Mouse (Mus musculus) MEL (cell line): Measurements from ENCODE around the gene Hspa1a. TPM values are rescaled to one million over a fixed set of nuclear protein-coding genes. Genes with fewer than 3 reads are reported as not detected.

ENCODE experiments used
- DNase-seq: peaks from one replicate; pipeline ENCODE4 v3.0.0; 2011; ENCODE audit warnings: low read depth, low spot score
- H3K27ac ChIP-seq: 2 replicates; pipeline ENCODE4 v1.5.1; 2012; ENCODE audit warnings: low read depth, mild to moderate bottlenecking, control low read depth, low read length, moderate library complexity; ENCODE audit not compliant: control insufficient read depth
- H3K27me3 ChIP-seq, 2 experiments: fragments of 150-350 bp in 1 of 2; sonication (generic) in 1 of 2; 2 replicates each; pipeline ENCODE4 v1.6.1; 2012; ENCODE audit warnings: low read length in 2 of 2, mild to moderate bottlenecking in 2 of 2, improper control_type of control experiment in 1 of 2, moderate library complexity in 1 of 2; ENCODE audit not compliant: insufficient read depth in 2 of 2, control insufficient read depth in 1 of 2
- H3K36me3 ChIP-seq, 2 experiments: 2 replicates each; pipeline ENCODE4 v1.6.1; 2012 to 2014; ENCODE audit warnings: low read length in 2 of 2, improper control_type of control experiment in 1 of 2, inconsistent platforms in 1 of 2, mild to moderate bottlenecking in 1 of 2; ENCODE audit not compliant: insufficient read depth in 2 of 2, control insufficient read depth in 1 of 2
- H3K4me1 ChIP-seq, 2 experiments: fragments of 150-350 bp in 1 of 2; sonication (generic) in 1 of 2; 2 replicates each; pipeline ENCODE4 v1.6.1; 2012; ENCODE audit warnings: low read length in 2 of 2, improper control_type of control experiment in 1 of 2, mild to moderate bottlenecking in 1 of 2; ENCODE audit not compliant: insufficient read depth in 2 of 2, control insufficient read depth in 1 of 2
- H3K4me3 ChIP-seq, 2 experiments: fragments of 150-350 bp in 1 of 2; sonication (generic) in 1 of 2; 2 replicates each; pipeline ENCODE4 v1.5.1; 2012; ENCODE audit warnings: low read depth in 2 of 2, low read length in 2 of 2, mild to moderate bottlenecking in 2 of 2, moderate library complexity in 2 of 2, control low read depth in 1 of 2, improper control_type of control experiment in 1 of 2; ENCODE audit not compliant: control insufficient read depth in 1 of 2, insufficient read depth in 1 of 2
- H3K79me2 ChIP-seq: 2 replicates; pipeline ENCODE4 v1.6.1; 2012; ENCODE audit warnings: mild to moderate bottlenecking, low read length, moderate library complexity; ENCODE audit not compliant: control insufficient read depth, poor library complexity, insufficient read depth
- H3K9ac ChIP-seq: 2 replicates; pipeline ENCODE4 v1.6.1; 2012; ENCODE audit warnings: low read depth, mild to moderate bottlenecking, control low read depth, low read length, moderate library complexity; ENCODE audit not compliant: control insufficient read depth, poor library complexity, severe bottlenecking
- H3K9me3 ChIP-seq: fragments of 150-350 bp; sonication (generic); replicated peaks from 2 replicates; pipeline ENCODE4 v1.6.1; 2012; ENCODE audit warnings: mild to moderate bottlenecking, low read length, improper control_type of control experiment, moderate library complexity; ENCODE audit not compliant: insufficient read depth
- BHLHE40 ChIP-seq: IDR thresholded peaks from 2 replicates; pipeline ENCODE4 v1.6.1; 2012; ENCODE audit warnings: low read depth, mild to moderate bottlenecking, inconsistent platforms, low read length, improper control_type of control experiment, borderline replicate concordance
- CHD1 ChIP-seq: IDR thresholded peaks from 2 replicates; pipeline ENCODE4 v1.6.1; 2012; ENCODE audit warnings: low read depth, mild to moderate bottlenecking, inconsistent platforms, low read length, improper control_type of control experiment
- CHD2 ChIP-seq: IDR thresholded peaks from 2 replicates; pipeline ENCODE4 v1.6.1; 2011; ENCODE audit warnings: low read length, improper control_type of control experiment
- CTCF ChIP-seq, 3 experiments: IDR thresholded peaks in 2 of 3; conservative IDR thresholded peaks in 1 of 3; 2 replicates each; pipeline ENCODE4 v1.5.1; 2011 to 2012; ENCODE audit warnings: low read length in 3 of 3, low read depth in 2 of 3, mild to moderate bottlenecking in 2 of 3, improper control_type of control experiment in 1 of 3, inconsistent platforms in 1 of 3, mixed read lengths in 1 of 3, moderate library complexity in 1 of 3; ENCODE audit not compliant: control insufficient read depth in 1 of 3, insufficient read depth in 1 of 3, poor library complexity in 1 of 3, severe bottlenecking in 1 of 3
- E2F4 ChIP-seq: IDR thresholded peaks from 2 replicates; pipeline ENCODE4 v1.6.1; 2011; ENCODE audit warnings: low read depth, low read length, improper control_type of control experiment, borderline replicate concordance
- ELF1 ChIP-seq: IDR thresholded peaks from 2 replicates; pipeline ENCODE4 v1.6.1; 2014; ENCODE audit warnings: low read depth, mild to moderate bottlenecking, inconsistent platforms, low read length, improper control_type of control experiment, moderate library complexity
- EP300 ChIP-seq, 2 experiments: IDR thresholded peaks; 2 replicates each; pipeline ENCODE4 v1.6.1; 2011; ENCODE audit warnings: improper control_type of control experiment in 2 of 2, low read length in 2 of 2, low read depth in 1 of 2, mild to moderate bottlenecking in 1 of 2
- ETS1 ChIP-seq: IDR thresholded peaks from 2 replicates; pipeline ENCODE4 v1.6.1; 2012; ENCODE audit warnings: low read depth, mild to moderate bottlenecking, inconsistent platforms, low read length, improper control_type of control experiment, moderate library complexity
- GABPA ChIP-seq: IDR thresholded peaks from 2 replicates; pipeline ENCODE4 v1.6.1; 2012; ENCODE audit warnings: low read depth, mild to moderate bottlenecking, inconsistent platforms, low read length, improper control_type of control experiment, moderate library complexity
- GATA1 ChIP-seq: IDR thresholded peaks from 2 replicates; pipeline ENCODE4 v1.6.1; 2011; ENCODE audit warnings: low read depth, low read length, improper control_type of control experiment
- HCFC1 ChIP-seq: IDR thresholded peaks from 2 replicates; pipeline ENCODE4 v1.6.1; 2012; ENCODE audit warnings: low read depth, mild to moderate bottlenecking, inconsistent platforms, low read length, improper control_type of control experiment, moderate library complexity
- JUND ChIP-seq: IDR thresholded peaks from 2 replicates; pipeline ENCODE4 v1.6.1; 2011; ENCODE audit warnings: low read depth, mild to moderate bottlenecking, improper control_type of control experiment, low read length
- KAT2A ChIP-seq: conservative IDR thresholded peaks from 2 replicates; pipeline ENCODE4 v1.6.1; 2012; ENCODE audit warnings: low read depth, low read length, improper control_type of control experiment, inconsistent platforms
- MAZ ChIP-seq: IDR thresholded peaks from 2 replicates; pipeline ENCODE4 v1.6.1; 2012; ENCODE audit warnings: low read depth, mild to moderate bottlenecking, inconsistent platforms, low read length, improper control_type of control experiment
- MEF2A ChIP-seq: IDR thresholded peaks from 2 replicates; pipeline ENCODE4 v1.6.1; 2014; ENCODE audit warnings: low read depth, mild to moderate bottlenecking, inconsistent platforms, low read length, improper control_type of control experiment; ENCODE audit not compliant: poor library complexity, insufficient replicate concordance, severe bottlenecking; ENCODE audit errors: extremely low read depth
- MXI1 ChIP-seq: IDR thresholded peaks from 2 replicates; pipeline ENCODE4 v1.6.1; 2011; ENCODE audit warnings: mild to moderate bottlenecking, low read depth, low read length, improper control_type of control experiment
- MYB ChIP-seq: IDR thresholded peaks from 2 replicates; pipeline ENCODE4 v1.6.1; 2011; ENCODE audit warnings: mild to moderate bottlenecking, low read depth, low read length, improper control_type of control experiment
- MYC ChIP-seq: IDR thresholded peaks from 2 replicates; pipeline ENCODE4 v1.6.1; 2011; ENCODE audit warnings: low read depth, mild to moderate bottlenecking, low read length, improper control_type of control experiment, moderate library complexity
- NELFE ChIP-seq: IDR thresholded peaks from 2 replicates; pipeline ENCODE4 v1.6.1; 2011; ENCODE audit warnings: low read depth, low read length, improper control_type of control experiment
- NRF1 ChIP-seq: IDR thresholded peaks from 2 replicates; pipeline ENCODE4 v1.6.1; 2014; ENCODE audit warnings: low read depth, mild to moderate bottlenecking, inconsistent platforms, low read length, improper control_type of control experiment, moderate library complexity; ENCODE audit not compliant: poor library complexity, insufficient read depth, severe bottlenecking
- POLR2A ChIP-seq, 2 experiments: IDR thresholded peaks; 2 replicates each; pipeline ENCODE4 v1.6.1; 2011 to 2012; ENCODE audit warnings: low read length in 2 of 2, mild to moderate bottlenecking in 2 of 2, control low read depth in 1 of 2, improper control_type of control experiment in 1 of 2, low read depth in 1 of 2, moderate library complexity in 1 of 2; ENCODE audit not compliant: control insufficient read depth in 1 of 2, insufficient read depth in 1 of 2, poor library complexity in 1 of 2
- POLR2AphosphoS2 ChIP-seq: IDR thresholded peaks from 2 replicates; pipeline ENCODE4 v1.6.1; 2011; ENCODE audit warnings: low read length, improper control_type of control experiment
- POLR2AphosphoS5 ChIP-seq: IDR thresholded peaks from 2 replicates; pipeline ENCODE4 v1.6.1; 2012; ENCODE audit warnings: low read depth, borderline replicate concordance, mild to moderate bottlenecking, inconsistent platforms, low read length, moderate library complexity, mixed read lengths
- RAD21 ChIP-seq: IDR thresholded peaks from 2 replicates; pipeline ENCODE4 v1.6.1; 2011; ENCODE audit warnings: mild to moderate bottlenecking, low read depth, low read length, improper control_type of control experiment
- RCOR1 ChIP-seq: IDR thresholded peaks from 2 replicates; pipeline ENCODE4 v1.6.1; 2012; ENCODE audit warnings: low read depth, mild to moderate bottlenecking, inconsistent platforms, low read length, improper control_type of control experiment
- SIN3A ChIP-seq: IDR thresholded peaks from 2 replicates; pipeline ENCODE4 v1.6.1; 2012; ENCODE audit warnings: low read length, improper control_type of control experiment, inconsistent platforms
- SMC3 ChIP-seq: IDR thresholded peaks from 2 replicates; pipeline ENCODE4 v1.6.1; 2011; ENCODE audit warnings: low read depth, low read length, improper control_type of control experiment
- TAL1 ChIP-seq: IDR thresholded peaks from 2 replicates; pipeline ENCODE4 v1.6.1; 2012; ENCODE audit warnings: mild to moderate bottlenecking, inconsistent platforms, low read length, moderate library complexity, mixed read lengths
- TBP ChIP-seq: IDR thresholded peaks from 2 replicates; pipeline ENCODE4 v1.8.0; 2011; ENCODE audit warnings: low read depth, low read length, improper control_type of control experiment
- TCF12 ChIP-seq: IDR thresholded peaks from 2 replicates; pipeline ENCODE4 v1.6.1; 2014; ENCODE audit warnings: low read depth, mild to moderate bottlenecking, inconsistent platforms, low read length, improper control_type of control experiment, moderate library complexity
- UBTF ChIP-seq: IDR thresholded peaks from 2 replicates; pipeline ENCODE4 v1.6.1; 2012; ENCODE audit warnings: low read depth, mild to moderate bottlenecking, inconsistent platforms, low read length, improper control_type of control experiment, moderate library complexity, borderline replicate concordance; ENCODE audit not compliant: insufficient read depth
- USF2 ChIP-seq, 2 experiments: IDR thresholded peaks; 2 replicates each; pipeline ENCODE4 v1.6.1; 2011 to 2012; ENCODE audit warnings: improper control_type of control experiment in 2 of 2, low read length in 2 of 2, borderline replicate concordance in 1 of 2, inconsistent platforms in 1 of 2, low read depth in 1 of 2, mild to moderate bottlenecking in 1 of 2; ENCODE audit not compliant: insufficient read depth in 1 of 2
- ZC3H11A ChIP-seq: IDR thresholded peaks from 2 replicates; pipeline ENCODE4 v1.6.1; 2012; ENCODE audit warnings: low read depth, mild to moderate bottlenecking, inconsistent platforms, low read length, improper control_type of control experiment
- ZKSCAN1 ChIP-seq: IDR thresholded peaks from 2 replicates; pipeline ENCODE4 v1.6.1; 2012; ENCODE audit warnings: low read depth, mild to moderate bottlenecking, inconsistent platforms, low read length, improper control_type of control experiment, moderate library complexity
- ZMIZ1 ChIP-seq: IDR thresholded peaks from 2 replicates; pipeline ENCODE4 v1.6.1; 2012; ENCODE audit warnings: low read depth, mild to moderate bottlenecking, inconsistent platforms, low read length, improper control_type of control experiment, moderate library complexity
- ZNF384 ChIP-seq: IDR thresholded peaks from 2 replicates; pipeline ENCODE4 v1.6.1; 2012; ENCODE audit warnings: low read depth, mild to moderate bottlenecking, inconsistent platforms, low read length, improper control_type of control experiment
- polyA plus RNA-seq, 2 experiments: library from polyadenylated mRNA; stranded (reverse) in 1 of 2; unstranded in 1 of 2; fragments of >175 nt in 1 of 2; fragments of >200 nt in 1 of 2; gene quantifications; 2 replicates each; pipeline versions ENCODE4 v1.2.1 to v1.2.4; 2012; ENCODE audit warnings: low replicate concordance in 2 of 2, low read depth in 1 of 2; ENCODE audit not compliant: insufficient read length in 2 of 2, insufficient read depth in 1 of 2, missing spikeins in 1 of 2
- total RNA-seq: library from RNA; depleted of rRNA; stranded (reverse); fragments of 300-350 nt; gene quantifications from 2 replicates; pipeline ENCODE4 v1.2.3, GENCODE M21; 2012

The Hspa1a gene
- total and polyA plus RNA-seq, 3 experiments: not detected

DNA sequence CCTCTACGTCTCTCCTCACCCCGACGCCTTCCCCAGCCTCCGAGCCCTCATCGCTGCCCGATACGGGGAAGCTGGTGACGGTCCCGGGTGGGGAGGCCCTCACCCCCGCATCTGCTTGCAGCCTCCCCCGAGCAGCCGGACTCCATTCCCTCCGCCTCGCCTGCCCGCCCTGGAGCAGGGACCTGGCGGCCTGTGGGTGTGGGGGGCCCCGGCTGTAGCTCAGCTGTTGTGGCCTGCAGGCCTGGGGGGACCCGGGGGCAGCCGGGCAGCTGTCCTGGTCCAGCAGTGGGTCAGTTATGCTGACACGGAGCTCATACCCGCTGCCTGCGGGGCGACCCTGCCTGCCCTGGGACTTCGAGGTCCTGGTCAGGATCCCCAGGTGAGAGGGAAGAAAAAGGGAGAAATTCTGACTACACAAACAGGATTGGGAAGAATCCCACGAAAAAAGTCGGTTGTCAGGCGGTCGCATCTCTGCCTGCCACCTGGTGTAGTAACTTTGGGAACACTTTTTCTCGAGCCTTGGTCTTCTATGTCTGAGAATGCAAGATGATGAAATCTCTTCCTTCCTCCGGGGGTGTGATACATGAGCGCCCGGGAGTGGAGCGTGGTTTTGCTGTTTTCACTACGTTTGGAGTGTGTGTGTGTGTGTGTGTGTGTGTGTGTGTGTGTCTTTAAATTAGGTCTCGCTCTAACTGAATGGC is 29.6 kb upstream of the Hspa1a start:
- peaks cover 0 to 7% of the 10 kb centered on the region in 2 experiments; a peak in 3 of 4 replicates for H3K36me3 ChIP-seq
- no peak for TF ChIP-seq ZC3H11A
- TF ChIP-seq CHD1: peak; percentile 24; the same call in 1 of the 2 replicates
- peak; percentile 26; the same call in 1 of the 2 replicates for TF ChIP-seq ETS1
- no peak for TF ChIP-seq MYB
- TF ChIP-seq ZNF384: no peak
- no peak for TF ChIP-seq MYC
- TF ChIP-seq E2F4: no peak
- no peak for TF ChIP-seq POLR2AphosphoS2
- 0 out of 2 replicates have a peak, but pooled peaks have one; percentile 11 for TF ChIP-seq HCFC1
- no peak for TF ChIP-seq CTCF (IDR thresholded peaks at IDR 0.05 in 2 of 3, conservative IDR thresholded peaks at IDR 0.05 in 1 of 3; ENCODE audit: control insufficient read depth in 1 of 3, insufficient read depth in 1 of 3, low read depth in 2 of 3, low read length in 3 of 3, poor library complexity in 1 of 3, severe bottlenecking in 1 of 3)
- no peak for TF ChIP-seq MAZ
- TF ChIP-seq ELF1: no peak
- no peak for TF ChIP-seq RAD21
- no peak for TF ChIP-seq RCOR1
- TF ChIP-seq ZMIZ1: no peak
- TF ChIP-seq NRF1: no peak
- no peak for TF ChIP-seq CHD2
- TF ChIP-seq SMC3: no peak
- peak; percentile 37; the same call in 1 of the 2 replicates for TF ChIP-seq SIN3A
- no peak; a peak in 1 of 4 replicates for TF ChIP-seq EP300 (IDR thresholded peaks at IDR 0.05; ENCODE audit: low read depth in 1 of 2, low read length in 2 of 2)
- TF ChIP-seq TBP: peak; percentile 48; the same call in 1 of the 2 replicates
- peak; percentile 21; the same call in 1 of the 2 replicates for TF ChIP-seq KAT2A
- TF ChIP-seq MEF2A: no peak
- no peak for TF ChIP-seq NELFE
- TF ChIP-seq GATA1: no peak
- TF ChIP-seq GABPA: no peak
- no peak for TF ChIP-seq POLR2AphosphoS5
- TF ChIP-seq TAL1: no peak
- TF ChIP-seq BHLHE40: peak; percentile 35; the same call in 1 of the 2 replicates
- TF ChIP-seq USF2 (IDR thresholded peaks at IDR 0.05; ENCODE audit: borderline replicate concordance in 1 of 2, insufficient read depth in 1 of 2, low read depth in 1 of 2, low read length in 2 of 2): no peak
- no peak for TF ChIP-seq TCF12
- no peak for TF ChIP-seq UBTF
- TF ChIP-seq ZKSCAN1: no peak
- no peak for TF ChIP-seq JUND
- peak in 1 of 2 experiments; percentile 50; a peak in 1 of 4 replicates for TF ChIP-seq POLR2A (IDR thresholded peaks at IDR 0.05; ENCODE audit: control insufficient read depth in 1 of 2, insufficient read depth in 1 of 2, low read depth in 1 of 2, low read length in 2 of 2, poor library complexity in 1 of 2)
- no peak; the same call in 1 of the 2 replicates for TF ChIP-seq MXI1

More for the DNA sequence above, 29.6 kb upstream of the Hspa1a start:
- no peaks in the 10 kb centered on the region for H3K27me3 ChIP-seq
- peak overlapping the region; percentile 100 for H3K9ac ChIP-seq
- peak overlapping the region; percentile 99 for H3K27ac ChIP-seq
- H3K9me3 ChIP-seq: no peaks in the 10 kb centered on the region
- peaks cover 79% of the 10 kb centered on the region for H3K79me2 ChIP-seq
- peak overlapping the region; percentile 64 to 89 for H3K4me3 ChIP-seq
- peak; percentile 66 for DNase-seq
- H3K4me1 ChIP-seq: peaks cover 0 to 5% of the 10 kb centered on the region in 2 experiments; a peak in 2 of 4 replicates
